Mouse (Mus musculus): ENCODE measurements around the gene Ipo7. TPM values are rescaled to one million over a fixed set of nuclear protein-coding genes. Genes with fewer than 3 reads are reported as not detected.

Ipo7 gene
- polyA plus RNA-seq, 1 experiment from 2014 or later = 43.1 TPM

- no peak for ATAC-seq (replicated peaks)
- no peaks in the 10 kb centered on the region for H3K36me3 ChIP-seq (replicated peaks)
- H3K4me3 ChIP-seq = no peak overlapping the region
- no peak overlapping the region for H3K4me2 ChIP-seq
- WGBS = 83% methylated on average over 4 of the region's 4 CpGs
- no peaks in the 10 kb centered on the region for H3K9me3 ChIP-seq
- peaks cover 6% of the 10 kb centered on the region; the same call in 1 of the 2 replicates for H3K4me1 ChIP-seq
- H3K9ac ChIP-seq = no peak overlapping the region
- no peak overlapping the region for H3K27ac ChIP-seq
- no peaks in the 10 kb centered on the region for H3K27me3 ChIP-seq (replicated peaks)
These were observed 19.7 kb upstream of the Ipo7 start for GRCm38 (mm10) chr7:109998388-109998787.

- Histone ChIP-seq H3K36me3 (replicated peaks) (no peaks in the 10 kb centered on the region), H3K4me1 (peaks cover 6% of the 10 kb centered on the region; the same call in 1 of the 2 replicates), H3K9ac (no peak overlapping the region), H3K27ac (no peak overlapping the region), H3K4me2 (no peak overlapping the region), H3K27me3 (replicated peaks) (no peaks in the 10 kb centered on the region), H3K9me3 (no peaks in the 10 kb centered on the region), H3K4me3 (no peak overlapping the region)
- ATAC-seq (replicated peaks) = no peak
These were observed 16.0 kb upstream of the Ipo7 start for GRCm38 (mm10) chr7:110002092-110002491.

GRCm38 (mm10) chr7:110002968-110003367 lies 15.1 kb upstream of the Ipo7 start:
- H3K27ac ChIP-seq = no peak overlapping the region
- 16% methylated on average over 20 of the region's 20 CpGs for WGBS
- ATAC-seq (replicated peaks) = 0 out of 2 replicates have a peak, but pooled peaks have one; percentile 37
- H3K4me2 ChIP-seq = peak overlapping the region; percentile 44
- peak overlapping the region; percentile 20 for H3K4me3 ChIP-seq
- no peaks in the 10 kb centered on the region for H3K36me3 ChIP-seq (replicated peaks)
- H3K4me1 ChIP-seq = peaks cover 6% of the 10 kb centered on the region; the same call in 1 of the 2 replicates
- H3K9ac ChIP-seq = peak overlapping the region; percentile 12; the same call in 1 of the 2 replicates
- no peaks in the 10 kb centered on the region for H3K27me3 ChIP-seq (replicated peaks)
- H3K9me3 ChIP-seq = no peaks in the 10 kb centered on the region

GRCm38 (mm10) chr7:110005976-110006375 lies 12.1 kb upstream of the Ipo7 start:
- ATAC-seq (replicated peaks) = no peak
- Histone ChIP-seq H3K4me2 (no peak overlapping the region), H3K27ac (no peak overlapping the region), H3K27me3 (replicated peaks) (no peaks in the 10 kb centered on the region), H3K9me3 (no peaks in the 10 kb centered on the region), H3K9ac (no peak overlapping the region), H3K36me3 (replicated peaks) (no peaks in the 10 kb centered on the region), H3K4me3 (no peak overlapping the region), H3K4me1 (peaks cover 6% of the 10 kb centered on the region; the same call in 1 of the 2 replicates)

- H3K4me3 ChIP-seq = no peak overlapping the region
- H3K27ac ChIP-seq = no peak overlapping the region
- ATAC-seq (replicated peaks) = no peak
- no peak overlapping the region for H3K9ac ChIP-seq
- 72% methylated on average over 5 of the region's 5 CpGs for WGBS
- H3K4me2 ChIP-seq = no peak overlapping the region
- H3K36me3 ChIP-seq (replicated peaks) = no peaks in the 10 kb centered on the region
- H3K4me1 ChIP-seq = peaks cover 6% of the 10 kb centered on the region; the same call in 1 of the 2 replicates
- H3K9me3 ChIP-seq = no peaks in the 10 kb centered on the region
- H3K27me3 ChIP-seq (replicated peaks) = no peaks in the 10 kb centered on the region
These were observed 11.4 kb upstream of the Ipo7 start for GRCm38 (mm10) chr7:110006471-110007195.

- H3K27me3 ChIP-seq (replicated peaks) = no peaks in the 10 kb centered on the region
- H3K4me2 ChIP-seq = no peak overlapping the region
- H3K4me1 ChIP-seq = no peaks in the 10 kb centered on the region
- H3K9ac ChIP-seq = no peak overlapping the region
- no peaks in the 10 kb centered on the region for H3K36me3 ChIP-seq (replicated peaks)
- no peaks in the 10 kb centered on the region for H3K9me3 ChIP-seq
- no peak overlapping the region for H3K4me3 ChIP-seq
- WGBS = 96% methylated on average over 1 of the region's 1 CpGs
- no peak overlapping the region for H3K27ac ChIP-seq
- ATAC-seq (replicated peaks) = no peak
These were observed 9.6 kb upstream of the Ipo7 start for GRCm38 (mm10) chr7:110008513-110008912.

- Histone ChIP-seq H3K27ac (no peak overlapping the region), H3K9me3 (no peaks in the 10 kb centered on the region), H3K36me3 (replicated peaks) (no peaks in the 10 kb centered on the region), H3K4me3 (no peak overlapping the region), H3K27me3 (replicated peaks) (no peaks in the 10 kb centered on the region), H3K4me1 (no peaks in the 10 kb centered on the region), H3K4me2 (no peak overlapping the region), H3K9ac (no peak overlapping the region)
- no peak for ATAC-seq (replicated peaks)
- 91% methylated on average over 6 of the region's 6 CpGs for WGBS
These were observed 9.0 kb upstream of the Ipo7 start for GRCm38 (mm10) chr7:110009084-110009483.

GRCm38 (mm10) chr7:110011417-110011816 lies 6.7 kb upstream of the Ipo7 start:
- WGBS = 57% methylated on average over 1 of the region's 1 CpGs

GRCm38 (mm10) chr7:110014272-110014671 lies 3.8 kb upstream of the Ipo7 start:
- H3K27me3 ChIP-seq (replicated peaks) = no peaks in the 10 kb centered on the region
- H3K9ac ChIP-seq = no peak overlapping the region
- no peak for ATAC-seq (replicated peaks)
- no peak overlapping the region for H3K27ac ChIP-seq
- H3K9me3 ChIP-seq = no peaks in the 10 kb centered on the region
- no peak overlapping the region for H3K4me2 ChIP-seq
- 92% methylated on average over 5 of the region's 5 CpGs for WGBS
- H3K36me3 ChIP-seq (replicated peaks) = no peaks in the 10 kb centered on the region
- H3K4me1 ChIP-seq = peaks cover 4% of the 10 kb centered on the region
- no peak overlapping the region for H3K4me3 ChIP-seq

More at GRCm38 (mm10) chr7:110011417-110011816, 6.7 kb upstream of the Ipo7 start:
- Histone ChIP-seq H3K36me3 (replicated peaks) (no peaks in the 10 kb centered on the region), H3K4me1 (no peaks in the 10 kb centered on the region), H3K9ac (no peak overlapping the region), H3K9me3 (no peaks in the 10 kb centered on the region), H3K4me2 (no peak overlapping the region), H3K4me3 (no peak overlapping the region), H3K27ac (no peak overlapping the region), H3K27me3 (replicated peaks) (no peaks in the 10 kb centered on the region)
- no peak for ATAC-seq (replicated peaks)

GRCm38 (mm10) chr7:110018631-110019482 lies 783 bp downstream of the Ipo7 start:
- Histone ChIP-seq H3K9me3 (no peaks in the 10 kb centered on the region), H3K9ac (peak overlapping the region; percentile 91), H3K27me3 (replicated peaks) (no peaks in the 10 kb centered on the region), H3K27ac (peak overlapping the region; percentile 87), H3K4me1 (peaks cover 16% of the 10 kb centered on the region), H3K4me3 (peak overlapping the region; percentile 82), H3K4me2 (peak overlapping the region; percentile 87), H3K36me3 (replicated peaks) (no peaks in the 10 kb centered on the region)
- WGBS = under 1% methylated on average over 42 of the region's 42 CpGs
- ATAC-seq (replicated peaks) = peak; percentile 89

- Histone ChIP-seq H3K9me3 (no peaks in the 10 kb centered on the region), H3K36me3 (replicated peaks) (no peaks in the 10 kb centered on the region), H3K4me3 (no peak overlapping the region), H3K27me3 (replicated peaks) (no peaks in the 10 kb centered on the region), H3K9ac (no peak overlapping the region), H3K27ac (no peak overlapping the region), H3K4me1 (peaks cover 16% of the 10 kb centered on the region), H3K4me2 (no peak overlapping the region)
- ATAC-seq (replicated peaks) = no peak
- WGBS = 98% methylated on average over 1 of the region's 1 CpGs
These were observed 5.5 kb downstream of the Ipo7 start for GRCm38 (mm10) chr7:110023553-110023952.

GRCm38 (mm10) chr7:110026594-110026993 lies 8.5 kb downstream of the Ipo7 start:
- Histone ChIP-seq H3K9me3 (no peaks in the 10 kb centered on the region), H3K27me3 (replicated peaks) (no peaks in the 10 kb centered on the region), H3K4me2 (no peak overlapping the region), H3K9ac (no peak overlapping the region), H3K36me3 (replicated peaks) (peaks cover 6% of the 10 kb centered on the region; the same call in 1 of the 2 replicates), H3K4me1 (no peaks in the 10 kb centered on the region), H3K27ac (no peak overlapping the region), H3K4me3 (no peak overlapping the region)
- WGBS = 80% methylated on average over 2 of the region's 2 CpGs
- ATAC-seq (replicated peaks) = no peak
